Mouse (Mus musculus) frontal cortex, postnatal 14 days (tissue): ENCODE results near the gene Tmem167b.

Source experiments
- DNase-seq, 2 experiments: peaks; one replicate each; pipeline ENCODE4 v3.0.0; 2022; ENCODE audit warnings: low spot score in 2 of 2

Tmem167b gene

GRCm38 (mm10) chr3:108536517-108537260 is 25.6 kb downstream of the Tmem167b start, which contains the start of gene 5330417C22Rik:
5330417C22Rik (minus strand) TSS chr3:108536536.
- DNase-seq: peak; percentile 86 to 90

- DNase-seq: peak in 1 of 2 experiments; percentile 30
Measured at GRCm38 (mm10) chr3:108535896-108536516, 26.3 kb downstream of the Tmem167b start.

- DNase-seq: no peak
Measured at GRCm38 (mm10) chr3:108533951-108534350, 28.3 kb downstream of the Tmem167b start, which contains the start of gene 1700013F07Rik. 1700013F07Rik (plus strand) TSS chr3:108534150.

GRCm38 (mm10) chr3:108533114-108533885 is 29.0 kb downstream of the Tmem167b start:
- DNase-seq: no peak

GRCm38 (mm10) chr3:108528489-108528888 is 33.8 kb downstream of the Tmem167b start:
- DNase-seq: no peak

- no peak for DNase-seq
Measured at GRCm38 (mm10) chr3:108523415-108523814, 38.9 kb downstream of the Tmem167b start.

- no peak for DNase-seq
Measured at GRCm38 (mm10) chr3:108518276-108518675, 44.0 kb downstream of the Tmem167b start.

- no peak for DNase-seq
Measured at GRCm38 (mm10) chr3:108513465-108513864, 48.8 kb downstream of the Tmem167b start.

- peak in 1 of 2 experiments; percentile 16 for DNase-seq
Measured at GRCm38 (mm10) chr3:108510716-108511483, 51.4 kb downstream of the Tmem167b start.

- no peak for DNase-seq
Measured at GRCm38 (mm10) chr3:108510156-108510555, 52.1 kb downstream of the Tmem167b start.

- no peak for DNase-seq
Measured at GRCm38 (mm10) chr3:108508745-108509474, 53.4 kb downstream of the Tmem167b start.
